Mouse (Mus musculus): ENCODE measurements around the gene Atp6v0b. TPM values are rescaled to one million over a fixed set of nuclear protein-coding genes. Genes with fewer than 3 reads are reported as not detected.

Gene Atp6v0b
- polyA plus RNA-seq, 1 experiment = 102 TPM

DNA sequence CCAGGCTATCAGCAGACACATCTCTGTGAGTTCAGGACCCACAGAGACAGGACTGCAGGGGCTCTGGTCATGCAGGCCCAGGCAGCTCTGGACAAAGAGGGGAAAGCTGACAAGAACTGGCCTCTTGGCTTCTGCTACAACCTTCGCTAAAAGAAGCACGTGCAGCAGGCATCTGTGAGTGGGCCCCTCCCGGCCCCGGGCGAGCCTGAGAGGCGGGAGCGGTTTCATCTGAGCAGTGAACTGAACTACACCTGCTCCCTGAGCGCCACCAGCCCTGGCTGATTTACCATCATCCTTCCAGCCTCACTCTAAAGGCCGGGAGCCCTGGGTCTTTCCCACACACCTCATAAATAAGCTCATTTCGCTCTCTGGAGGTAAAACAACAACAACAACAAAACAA, 8.8 kb downstream of the Atp6v0b start:
- H3K4me3 ChIP-seq (ENCODE audit: low read depth, low read length) = no peak overlapping the region
- no peaks in the 10 kb centered on the region for H3K9me3 ChIP-seq (replicated peaks; ENCODE audit: control insufficient read depth, insufficient read depth, low read length, poor library complexity, severe bottlenecking)
- H3K4me1 ChIP-seq (ENCODE audit: control insufficient read depth, insufficient read depth, low read length) = no peaks in the 10 kb centered on the region
- H3K27me3 ChIP-seq (ENCODE audit: control insufficient read depth, insufficient read depth, low read length, poor library complexity, severe bottlenecking) = no peaks in the 10 kb centered on the region
- H3K9ac ChIP-seq (ENCODE audit: low read depth, poor library complexity, severe bottlenecking) = no peak overlapping the region
- H3K27ac ChIP-seq (ENCODE audit: insufficient read depth, low read length) = no peak overlapping the region
- no peaks in the 10 kb centered on the region for H3K36me3 ChIP-seq (ENCODE audit: control insufficient read depth, insufficient read depth, low read length, poor library complexity, severe bottlenecking)
- TF ChIP-seq EP300 (IDR thresholded peaks at IDR 0.05; ENCODE audit: insufficient read depth, low read depth, low read length) = no peak

DNA sequence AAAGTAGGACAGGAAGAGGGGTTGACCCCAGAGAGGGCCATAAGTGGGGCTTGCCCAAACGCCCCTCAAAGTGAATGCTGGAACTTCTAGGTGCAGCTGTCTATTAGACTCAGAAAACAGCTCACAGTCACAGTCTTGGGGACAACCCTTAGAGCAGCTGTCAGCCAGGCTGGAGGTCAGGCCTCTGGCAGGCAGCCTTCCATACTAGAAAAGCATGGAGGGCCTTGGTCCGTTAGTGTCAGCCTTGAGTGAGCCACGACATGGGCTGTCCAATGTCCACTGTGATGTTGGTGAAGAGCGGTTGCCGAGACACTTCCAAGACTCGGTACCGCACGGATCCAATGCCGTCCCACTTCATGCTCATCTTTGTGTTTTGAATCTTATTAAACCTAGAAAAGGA, 13.5 kb downstream of the Atp6v0b start:
- TF ChIP-seq EP300 (IDR thresholded peaks at IDR 0.05; ENCODE audit: insufficient read depth, low read depth, low read length) (no peak), CTCF (IDR thresholded peaks at IDR 0.05; ENCODE audit: low read depth, low read length) (no peak), POLR2A (IDR thresholded peaks at IDR 0.05; ENCODE audit: insufficient read depth, low read length) (no peak)
- H3K9ac ChIP-seq (ENCODE audit: low read depth, poor library complexity, severe bottlenecking) = no peak overlapping the region
- H3K4me3 ChIP-seq (ENCODE audit: low read depth, low read length) = no peak overlapping the region
- no peak overlapping the region for H3K27ac ChIP-seq (ENCODE audit: insufficient read depth, low read length)
- no peaks in the 10 kb centered on the region for H3K9me3 ChIP-seq (replicated peaks; ENCODE audit: control insufficient read depth, insufficient read depth, low read length, poor library complexity, severe bottlenecking)
- H3K27me3 ChIP-seq (ENCODE audit: control insufficient read depth, insufficient read depth, low read length, poor library complexity, severe bottlenecking) = no peaks in the 10 kb centered on the region
- no peaks in the 10 kb centered on the region for H3K4me1 ChIP-seq (ENCODE audit: control insufficient read depth, insufficient read depth, low read length)
- no peaks in the 10 kb centered on the region for H3K36me3 ChIP-seq (ENCODE audit: control insufficient read depth, insufficient read depth, low read length, poor library complexity, severe bottlenecking)

DNA sequence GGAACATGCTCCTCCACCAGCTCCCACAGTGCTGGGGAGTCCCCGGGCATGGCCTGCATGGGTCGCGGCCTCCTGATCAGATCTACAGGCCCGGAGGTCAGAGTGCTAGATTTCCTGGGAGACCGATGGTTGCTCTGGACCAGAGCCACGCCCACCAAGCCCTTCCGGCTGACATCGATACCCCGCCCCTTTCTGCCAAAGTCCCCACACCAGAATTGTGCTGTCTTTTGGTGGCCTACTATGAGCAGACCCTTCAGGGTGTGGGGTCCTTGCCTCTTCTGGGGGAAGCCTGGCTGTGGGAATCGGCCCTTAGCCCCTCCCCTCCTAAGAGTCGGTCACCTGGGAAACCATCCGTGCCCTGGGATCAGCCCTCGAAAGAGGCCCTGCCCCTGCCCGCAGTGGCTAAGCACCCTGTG, 14.7 kb downstream of the Atp6v0b start, which contains the start of gene Ccdc24:
Gene Ccdc24, minus strand, starts transcription at position 87 of the 416 bp plus-strand sequence.
- Histone ChIP-seq H3K4me3 (ENCODE audit: low read depth, low read length) (peak within 1 kb of the TSS; percentile 3; the same call in 1 of the 2 replicates), H3K9me3 (replicated peaks; ENCODE audit: control insufficient read depth, insufficient read depth, low read length, poor library complexity, severe bottlenecking) (no peaks in the 10 kb centered on the region), H3K4me1 (ENCODE audit: control insufficient read depth, insufficient read depth, low read length) (no peaks in the 10 kb centered on the region), H3K36me3 (ENCODE audit: control insufficient read depth, insufficient read depth, low read length, poor library complexity, severe bottlenecking) (no peaks in the 10 kb centered on the region), H3K9ac (ENCODE audit: low read depth, poor library complexity, severe bottlenecking) (no peak within 1 kb of the TSS), H3K27ac (ENCODE audit: insufficient read depth, low read length) (no peak within 1 kb of the TSS), H3K27me3 (ENCODE audit: control insufficient read depth, insufficient read depth, low read length, poor library complexity, severe bottlenecking) (no peaks in the 10 kb centered on the region)
- TF ChIP-seq POLR2A (IDR thresholded peaks at IDR 0.05; ENCODE audit: insufficient read depth, low read length) = no peak
- TF ChIP-seq EP300 (IDR thresholded peaks at IDR 0.05; ENCODE audit: insufficient read depth, low read depth, low read length) = no peak
- no peak for TF ChIP-seq CTCF (IDR thresholded peaks at IDR 0.05; ENCODE audit: low read depth, low read length)

DNA sequence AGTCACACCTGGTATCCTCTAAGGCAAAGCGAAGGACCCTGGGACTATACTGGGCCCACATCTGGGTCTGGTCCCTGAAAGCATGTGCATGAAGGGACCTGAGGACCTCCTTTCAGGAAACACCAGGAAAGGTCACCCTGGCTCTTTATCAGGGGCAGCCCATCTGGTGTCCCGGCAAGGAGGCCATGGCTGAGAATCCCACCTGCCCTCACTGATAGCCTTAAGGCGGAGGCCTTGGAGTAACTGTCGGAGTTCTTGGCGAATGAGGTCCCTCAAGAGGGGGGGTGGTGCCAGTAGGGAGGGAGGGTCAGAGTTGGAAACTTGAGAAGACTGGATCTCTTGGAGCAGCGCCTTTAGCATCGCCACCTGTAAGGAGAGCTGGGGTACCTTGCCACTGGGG, 15.3 kb downstream of the Atp6v0b start:
- TF ChIP-seq EP300 (IDR thresholded peaks at IDR 0.05; ENCODE audit: insufficient read depth, low read depth, low read length) (no peak), POLR2A (IDR thresholded peaks at IDR 0.05; ENCODE audit: insufficient read depth, low read length) (no peak)
- Histone ChIP-seq H3K27me3 (ENCODE audit: control insufficient read depth, insufficient read depth, low read length, poor library complexity, severe bottlenecking) (no peaks in the 10 kb centered on the region), H3K9me3 (replicated peaks; ENCODE audit: control insufficient read depth, insufficient read depth, low read length, poor library complexity, severe bottlenecking) (no peaks in the 10 kb centered on the region), H3K9ac (ENCODE audit: low read depth, poor library complexity, severe bottlenecking) (no peak overlapping the region), H3K27ac (ENCODE audit: insufficient read depth, low read length) (no peak overlapping the region), H3K36me3 (ENCODE audit: control insufficient read depth, insufficient read depth, low read length, poor library complexity, severe bottlenecking) (no peaks in the 10 kb centered on the region), H3K4me1 (ENCODE audit: control insufficient read depth, insufficient read depth, low read length) (no peaks in the 10 kb centered on the region), H3K4me3 (ENCODE audit: low read depth, low read length) (no peak overlapping the region)

DNA sequence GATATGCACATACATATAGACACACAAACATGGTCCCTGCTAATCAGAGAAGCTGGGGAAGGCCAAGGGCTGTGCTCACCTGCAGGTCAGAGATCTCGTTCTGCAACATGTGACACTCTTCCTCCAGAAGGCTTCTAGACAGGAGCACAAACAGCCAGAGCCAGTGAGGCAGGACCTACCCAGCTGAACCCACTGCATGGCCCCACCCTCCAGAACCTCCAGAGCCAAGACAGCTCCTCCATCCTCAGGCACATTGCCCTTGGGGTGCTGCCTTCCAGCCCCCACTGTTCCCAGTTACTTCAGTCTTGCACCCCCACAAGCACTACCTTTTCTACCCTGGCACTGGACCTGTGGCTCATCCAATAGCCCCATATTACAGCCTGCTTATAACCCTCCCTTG, 16.7 kb downstream of the Atp6v0b start:
- Histone ChIP-seq H3K9me3 (replicated peaks; ENCODE audit: control insufficient read depth, insufficient read depth, low read length, poor library complexity, severe bottlenecking) (no peaks in the 10 kb centered on the region), H3K4me1 (ENCODE audit: control insufficient read depth, insufficient read depth, low read length) (no peaks in the 10 kb centered on the region), H3K27me3 (ENCODE audit: control insufficient read depth, insufficient read depth, low read length, poor library complexity, severe bottlenecking) (no peaks in the 10 kb centered on the region)

DNA sequence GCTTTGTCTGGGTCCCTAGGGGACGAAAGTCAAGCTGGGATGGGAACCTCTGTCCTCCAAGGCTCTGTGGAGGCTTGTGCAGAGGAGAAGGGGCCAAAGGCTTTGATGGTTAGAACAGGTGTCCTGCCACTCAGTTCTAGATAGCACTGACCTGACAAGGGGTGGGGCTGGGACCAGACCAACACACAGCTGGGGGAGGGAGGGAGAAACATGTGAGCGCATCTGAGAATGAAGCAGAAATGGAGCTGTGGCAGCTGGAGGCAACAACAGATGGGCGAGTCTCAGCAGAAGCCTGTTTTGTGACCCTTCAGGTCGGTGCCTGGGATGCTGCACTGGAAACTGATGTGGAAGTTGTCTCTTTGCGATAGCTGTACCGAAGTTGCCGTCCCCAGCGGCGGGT, 17.8 kb downstream of the Atp6v0b start:
- Histone ChIP-seq H3K36me3 (ENCODE audit: control insufficient read depth, insufficient read depth, low read length, poor library complexity, severe bottlenecking) (no peaks in the 10 kb centered on the region), H3K9me3 (replicated peaks; ENCODE audit: control insufficient read depth, insufficient read depth, low read length, poor library complexity, severe bottlenecking) (no peaks in the 10 kb centered on the region), H3K27ac (ENCODE audit: insufficient read depth, low read length) (no peak overlapping the region), H3K9ac (ENCODE audit: low read depth, poor library complexity, severe bottlenecking) (no peak overlapping the region), H3K27me3 (ENCODE audit: control insufficient read depth, insufficient read depth, low read length, poor library complexity, severe bottlenecking) (no peaks in the 10 kb centered on the region), H3K4me3 (ENCODE audit: low read depth, low read length) (no peak overlapping the region), H3K4me1 (ENCODE audit: control insufficient read depth, insufficient read depth, low read length) (no peaks in the 10 kb centered on the region)
- TF ChIP-seq POLR2A (IDR thresholded peaks at IDR 0.05; ENCODE audit: insufficient read depth, low read length) = no peak
- no peak for TF ChIP-seq EP300 (IDR thresholded peaks at IDR 0.05; ENCODE audit: insufficient read depth, low read depth, low read length)
- no peak for TF ChIP-seq CTCF (IDR thresholded peaks at IDR 0.05; ENCODE audit: low read depth, low read length)

More for the DNA sequence above, 16.7 kb downstream of the Atp6v0b start:
- Histone ChIP-seq H3K9ac (ENCODE audit: low read depth, poor library complexity, severe bottlenecking) (no peak overlapping the region), H3K4me3 (ENCODE audit: low read depth, low read length) (no peak overlapping the region), H3K27ac (ENCODE audit: insufficient read depth, low read length) (no peak overlapping the region), H3K36me3 (ENCODE audit: control insufficient read depth, insufficient read depth, low read length, poor library complexity, severe bottlenecking) (no peaks in the 10 kb centered on the region)
- TF ChIP-seq CTCF (IDR thresholded peaks at IDR 0.05; ENCODE audit: low read depth, low read length) = no peak
- TF ChIP-seq EP300 (IDR thresholded peaks at IDR 0.05; ENCODE audit: insufficient read depth, low read depth, low read length) = no peak
- no peak for TF ChIP-seq POLR2A (IDR thresholded peaks at IDR 0.05; ENCODE audit: insufficient read depth, low read length)
